Mouse (Mus musculus) kidney, adult 2 months (tissue): ENCODE results near the gene Brms1. TPM values are rescaled to one million over a fixed set of nuclear protein-coding genes. Genes with fewer than 3 reads are reported as not detected.

Source experiments
- DNase-seq: peaks from one replicate; pipeline ENCODE4 v3.0.0; 2021
- H3K27ac ChIP-seq: fragments of 200-500 bp; 2 replicates; pipeline ENCODE4 v1.5.1; 2012; ENCODE audit warnings: low read depth, low read length, control low read depth, inconsistent platforms; ENCODE audit not compliant: insufficient read depth
- H3K27me3 ChIP-seq: fragments of 200-500 bp; replicated peaks from 2 replicates; pipeline ENCODE4 v1.6.1; 2012; ENCODE audit warnings: mild to moderate bottlenecking, moderate library complexity, low read length, inconsistent platforms; ENCODE audit not compliant: control insufficient read depth, insufficient read depth
- H3K36me3 ChIP-seq: fragments of 200-500 bp; 2 replicates; pipeline ENCODE4 v1.6.1; 2012; ENCODE audit warnings: mild to moderate bottlenecking, moderate library complexity, low read length, inconsistent platforms; ENCODE audit not compliant: control insufficient read depth, insufficient read depth
- H3K4me1 ChIP-seq: fragments of 200-500 bp; 2 replicates; pipeline ENCODE4 v1.6.1; 2011; ENCODE audit warnings: low read length; ENCODE audit not compliant: control insufficient read depth, insufficient read depth
- H3K4me3 ChIP-seq: fragments of 200-500 bp; 2 replicates; pipeline ENCODE4 v1.5.1; 2011; ENCODE audit warnings: mild to moderate bottlenecking, low read depth, low read length, control low read depth; ENCODE audit not compliant: insufficient read depth
- CTCF ChIP-seq: fragments of 200-500 bp; conservative IDR thresholded peaks from 2 replicates; pipeline ENCODE4 v1.5.1; 2011; ENCODE audit warnings: low read depth, mild to moderate bottlenecking, control low read depth, low read length, moderate library complexity, mixed read lengths; ENCODE audit not compliant: insufficient read depth, insufficient read length
- POLR2A ChIP-seq: fragments of 200-500 bp; IDR thresholded peaks from one replicate; pipeline ENCODE4 v1.6.1; 2011; ENCODE audit warnings: low read depth, low read length, control low read depth
- WGBS: fragments of 180-500 bp; shearing (Covaris S2); methylation state at CpG from one replicate; pipeline ENCODE4 v1.1.7; 2018; 5-methylcytosine and 5-hydroxymethylcytosine counted together
- polyA plus RNA-seq: library from polyadenylated mRNA; depleted of rRNA; stranded (reverse); fragments of >200 nt; gene quantifications from 2 replicates; pipeline ENCODE4 v1.2.3, GENCODE M21; 2012

Gene Brms1
- polyA plus RNA-seq, 1 experiment = 38.7 TPM

DNA sequence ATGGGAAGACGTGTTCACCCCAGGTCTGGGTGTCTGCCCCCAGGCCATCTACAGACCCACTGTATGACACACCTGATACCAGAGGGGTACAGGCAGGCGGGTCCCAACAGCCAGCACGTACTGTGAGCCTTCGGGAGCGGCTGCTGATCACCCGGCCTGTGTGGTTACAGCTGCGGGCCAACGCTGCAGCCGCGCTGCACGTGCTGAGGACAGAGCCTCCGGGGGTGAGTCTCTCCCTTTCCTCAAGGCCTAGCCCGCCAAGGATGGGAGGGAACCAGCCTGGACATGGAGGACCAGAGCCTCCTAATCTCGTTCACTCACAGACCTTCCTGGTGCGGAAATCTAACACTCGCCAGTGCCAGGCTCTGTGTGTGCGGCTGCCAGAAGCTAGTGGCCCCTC is 9.9 kb downstream of the Brms1 start:
- no peaks in the 10 kb centered on the region for H3K36me3 ChIP-seq
- DNase-seq = no peak
- no peak overlapping the region for H3K27ac ChIP-seq
- H3K27me3 ChIP-seq = no peaks in the 10 kb centered on the region
- TF ChIP-seq POLR2A (no peak), CTCF (no peak)
- H3K4me3 ChIP-seq = peak overlapping the region; percentile 43
- WGBS = 19% methylated on average over 17 of the region's 17 CpGs
- no peaks in the 10 kb centered on the region; the same call in 1 of the 2 replicates for H3K4me1 ChIP-seq

DNA sequence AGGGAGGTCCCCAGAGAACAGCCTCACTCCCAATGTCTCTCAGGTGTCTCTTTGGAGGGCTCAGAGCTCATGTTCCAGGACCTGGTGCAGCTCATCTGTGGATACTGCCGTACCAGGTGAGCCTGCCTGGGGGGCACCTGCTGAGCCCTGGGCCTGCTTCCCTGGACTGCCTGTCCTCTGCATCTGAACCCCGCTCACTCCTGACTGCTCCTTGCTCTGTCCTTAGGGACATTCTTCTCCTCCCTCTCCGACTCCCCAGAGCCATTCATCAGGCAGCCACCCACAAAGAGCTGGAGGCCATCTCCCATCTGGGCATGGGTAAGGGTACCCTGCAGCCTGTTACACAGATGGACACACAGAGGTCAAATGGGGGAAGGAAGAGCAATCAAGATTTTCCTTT is 10.4 kb downstream of the Brms1 start:
- Histone ChIP-seq H3K27me3 (no peaks in the 10 kb centered on the region), H3K36me3 (no peaks in the 10 kb centered on the region), H3K4me1 (no peaks in the 10 kb centered on the region; the same call in 1 of the 2 replicates), H3K27ac (no peak overlapping the region), H3K4me3 (no peak overlapping the region)
- 64% methylated on average over 3 of the region's 3 CpGs for WGBS
- DNase-seq = no peak
- TF ChIP-seq CTCF = no peak
- no peak for TF ChIP-seq POLR2A

DNA sequence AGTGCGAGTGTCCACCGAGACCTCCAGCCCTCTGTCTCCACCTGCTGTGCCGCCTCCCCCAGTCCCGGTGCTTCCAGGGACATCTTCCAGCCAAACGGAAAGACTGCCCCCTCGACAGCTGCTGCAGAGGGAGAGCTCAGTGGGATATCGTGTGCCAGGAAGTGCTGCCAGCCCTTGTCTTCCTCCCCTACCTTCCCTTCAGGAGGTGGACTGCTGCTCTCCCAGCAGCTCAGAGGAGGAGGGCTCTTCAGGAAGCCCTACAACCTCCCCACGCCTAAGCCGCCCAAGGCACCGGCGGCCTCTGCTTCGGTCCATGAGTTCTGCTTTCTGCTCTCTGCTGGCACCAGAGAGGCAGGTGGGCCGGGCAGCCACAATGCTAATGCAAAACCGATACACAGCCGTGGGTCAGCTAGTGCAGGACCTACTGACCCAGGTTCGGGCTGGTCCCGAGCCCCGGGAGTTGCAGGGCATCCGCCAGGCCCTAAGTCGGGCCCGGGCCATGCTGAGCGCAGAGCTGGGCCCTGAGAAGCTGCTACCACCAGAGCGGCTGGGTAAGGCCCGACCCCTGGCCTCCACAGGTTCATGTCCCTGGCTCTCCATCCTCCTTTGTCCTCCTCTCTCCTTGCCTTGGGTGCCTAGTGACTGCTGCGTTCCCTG is 11.1 kb downstream of the Brms1 start:
- TF ChIP-seq POLR2A = no peak
- TF ChIP-seq CTCF = no peak
- H3K4me3 ChIP-seq = no peak overlapping the region
- H3K4me1 ChIP-seq = no peaks in the 10 kb centered on the region; the same call in 1 of the 2 replicates
- no peaks in the 10 kb centered on the region for H3K36me3 ChIP-seq
- no peaks in the 10 kb centered on the region for H3K27me3 ChIP-seq
- DNase-seq = no peak
- H3K27ac ChIP-seq = no peak overlapping the region
- WGBS = 51% methylated on average over 25 of the region's 25 CpGs

DNA sequence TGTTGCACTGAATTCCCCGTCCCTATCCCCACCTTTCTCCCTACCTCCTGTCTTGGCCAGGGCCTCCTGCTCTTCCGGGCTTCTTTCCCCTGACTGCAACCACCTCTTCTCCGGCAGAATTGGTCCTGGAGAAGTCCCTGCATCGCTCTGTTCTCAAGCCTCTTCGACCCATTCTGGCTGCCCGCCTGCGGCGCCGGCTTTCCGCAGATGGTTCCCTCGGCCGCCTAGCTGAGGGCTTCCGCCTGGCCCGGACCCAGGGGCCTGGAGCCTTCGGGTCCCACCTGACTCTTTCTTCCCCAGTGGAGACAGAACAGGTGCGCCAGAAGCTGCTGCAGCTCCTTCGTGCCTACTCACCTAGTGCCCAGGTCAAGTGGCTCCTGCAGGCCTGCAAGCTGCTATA is 11.7 kb downstream of the Brms1 start:
- WGBS = 85% methylated on average over 17 of the region's 17 CpGs
- no peak overlapping the region for H3K4me3 ChIP-seq

DNA sequence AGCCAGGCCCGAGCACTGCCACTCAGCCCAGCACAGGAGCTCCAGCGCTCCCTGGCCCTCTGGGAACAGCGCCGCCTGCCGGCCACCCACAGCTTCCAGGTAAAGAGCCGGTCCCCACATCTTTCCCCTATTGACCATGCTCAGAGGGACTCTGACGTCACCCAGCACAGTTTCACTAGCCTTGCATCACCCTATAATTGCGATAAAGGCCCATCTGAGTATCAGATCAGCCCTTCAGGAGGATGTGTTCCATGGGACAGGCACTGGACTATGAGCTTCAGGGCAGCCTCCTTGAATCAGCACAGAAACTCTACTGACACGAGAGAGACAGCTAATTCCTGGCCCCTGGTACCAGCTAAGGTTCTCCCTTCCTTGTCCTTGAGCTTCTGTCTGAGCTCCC is 12.8 kb downstream of the Brms1 start:
- no peaks in the 10 kb centered on the region for H3K27me3 ChIP-seq
- no peak overlapping the region for H3K4me3 ChIP-seq
- DNase-seq = peak; percentile 37
- no peak overlapping the region for H3K27ac ChIP-seq
- no peak for TF ChIP-seq POLR2A
- peak; percentile 64 for TF ChIP-seq CTCF
- H3K36me3 ChIP-seq = no peaks in the 10 kb centered on the region
- H3K4me1 ChIP-seq = no peaks in the 10 kb centered on the region; the same call in 1 of the 2 replicates
- WGBS = 36% methylated on average over 9 of the region's 9 CpGs

More for the DNA sequence above, 11.7 kb downstream of the Brms1 start:
- no peak overlapping the region for H3K27ac ChIP-seq
- H3K27me3 ChIP-seq = no peaks in the 10 kb centered on the region
- H3K36me3 ChIP-seq = no peaks in the 10 kb centered on the region
- no peaks in the 10 kb centered on the region; the same call in 1 of the 2 replicates for H3K4me1 ChIP-seq
- DNase-seq = no peak
- no peak for TF ChIP-seq POLR2A
- TF ChIP-seq CTCF = no peak

DNA sequence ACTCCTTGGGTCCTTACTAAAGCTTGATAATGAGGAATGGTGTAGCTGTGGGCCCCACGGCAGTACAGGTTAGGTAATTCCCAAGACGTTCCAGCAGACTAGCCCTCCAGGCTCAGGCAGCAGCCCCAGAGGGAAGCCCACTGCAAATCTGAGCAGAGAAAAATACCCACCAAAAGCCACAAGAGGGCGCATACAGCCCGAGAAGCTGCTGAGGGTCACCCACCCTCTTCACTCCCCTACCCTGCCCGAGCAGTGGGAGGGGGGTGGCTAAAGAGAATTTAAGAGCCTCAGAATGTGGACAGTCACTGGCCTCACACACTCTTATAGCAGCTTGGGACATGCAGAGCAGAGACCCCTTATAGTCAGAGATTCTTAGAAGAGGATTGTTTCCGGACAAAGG is 15.1 kb downstream of the Brms1 start:
- WGBS = 19% methylated on average over 6 of the region's 6 CpGs
- no peaks in the 10 kb centered on the region for H3K36me3 ChIP-seq
- H3K27me3 ChIP-seq = no peaks in the 10 kb centered on the region
- H3K4me1 ChIP-seq = no peaks in the 10 kb centered on the region
- no peak for TF ChIP-seq POLR2A
- peak; percentile 54 for TF ChIP-seq CTCF
- H3K27ac ChIP-seq = no peak overlapping the region
- DNase-seq = peak; percentile 35
- no peak overlapping the region for H3K4me3 ChIP-seq

DNA sequence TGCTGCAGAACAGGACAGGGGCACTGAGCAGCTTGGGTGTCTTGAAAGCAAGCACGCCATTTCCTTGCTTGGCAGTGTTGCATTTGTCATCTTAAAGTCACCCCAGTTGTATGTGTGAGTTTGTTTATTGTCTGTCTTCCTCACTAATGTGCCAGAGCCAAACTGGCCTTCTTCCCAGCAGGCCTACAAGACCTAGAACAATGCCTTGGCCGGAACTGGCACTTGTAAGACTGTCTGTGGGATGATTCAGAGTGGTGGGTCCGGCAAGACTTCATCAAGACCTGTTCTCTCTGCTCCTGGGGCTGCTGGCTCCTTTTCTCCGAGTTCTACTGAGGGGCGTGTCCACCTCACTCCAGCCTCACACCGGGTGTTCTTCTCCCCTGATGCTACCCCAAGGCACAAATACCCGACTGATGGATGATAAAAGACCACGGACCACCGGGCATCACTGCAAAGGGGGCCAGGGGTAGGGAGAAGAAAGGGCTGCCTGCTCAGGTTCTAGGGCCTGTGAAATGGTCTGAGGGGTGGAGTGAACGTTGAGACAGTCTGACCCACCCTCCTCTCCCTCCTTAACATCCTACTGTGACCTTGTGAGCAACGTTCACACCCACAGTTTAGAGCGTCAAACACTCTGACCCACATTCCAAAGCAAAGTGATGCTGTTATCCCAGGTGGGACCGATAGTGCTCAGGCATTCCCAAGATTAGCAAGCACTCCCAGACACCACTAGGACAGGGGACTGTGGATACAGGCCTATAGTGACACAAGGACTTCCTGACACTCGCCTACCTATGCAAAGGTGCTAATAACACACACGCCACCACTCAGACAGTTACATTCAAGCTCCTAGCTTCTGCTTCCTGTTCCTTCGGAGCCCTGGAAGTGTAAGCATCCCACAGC is 17.0 kb downstream of the Brms1 start:
- Histone ChIP-seq H3K36me3 (no peaks in the 10 kb centered on the region), H3K27me3 (no peaks in the 10 kb centered on the region), H3K4me1 (no peaks in the 10 kb centered on the region), H3K4me3 (no peak overlapping the region), H3K27ac (no peak overlapping the region)
- WGBS = 42% methylated on average over 16 of the region's 16 CpGs
- no peak for DNase-seq
- TF ChIP-seq CTCF = no peak
- TF ChIP-seq POLR2A = no peak
